Mouse (Mus musculus) neutrophil, adult 5-6 weeks (primary cell): ENCODE results near the gene Nr6a1. TPM values are rescaled to one million over a fixed set of nuclear protein-coding genes. Genes with fewer than 3 reads are reported as not detected.

Experiments used
- ATAC-seq: fragments of 151-379, 151-347 bp; 2 replicates; pipeline ENCODE4 v1.8.0; 2017; ENCODE audit warnings: mild to moderate bottlenecking, moderate TSS enrichment; ENCODE audit not compliant: insufficient number of reproducible peaks, poor library complexity, low FRiP score, severe bottlenecking; ENCODE audit errors: extremely low read depth
- total RNA-seq: library from RNA; stranded (forward); fragments of 200-1000 nt; gene quantifications from 2 replicates; pipeline ENCODE4 v1.2.3, GENCODE M21; 2017

Nr6a1 gene
- total RNA-seq, 1 experiment from 2014 or later: 1.6 TPM

DNA sequence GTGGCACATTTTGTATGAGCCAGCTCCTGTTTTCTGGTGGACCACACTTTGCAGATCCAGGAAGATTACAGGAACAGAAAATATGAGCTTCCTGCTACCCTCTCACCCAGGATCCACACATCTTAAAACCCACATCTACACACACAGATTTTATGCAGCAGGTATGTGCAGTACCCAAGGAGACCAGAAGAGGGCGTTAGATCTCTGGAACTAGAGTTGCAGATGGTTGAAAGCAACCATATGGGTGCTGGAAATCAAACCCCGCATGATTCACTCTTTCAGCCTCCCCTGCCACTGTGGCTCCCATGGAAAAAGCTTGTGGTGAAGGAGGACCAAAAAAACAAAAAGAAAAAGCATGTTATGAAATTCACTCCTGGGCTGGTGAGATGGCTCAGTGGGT is 11.6 kb upstream of the Nr6a1 start:
- no peak for ATAC-seq

- no peak for ATAC-seq
Observed at GRCm38 (mm10) chr2:38938007-38938406, 10.5 kb upstream of the Nr6a1 start.

GRCm38 (mm10) chr2:38937396-38937795 is 9.9 kb upstream of the Nr6a1 start:
- ATAC-seq: no peak

DNA sequence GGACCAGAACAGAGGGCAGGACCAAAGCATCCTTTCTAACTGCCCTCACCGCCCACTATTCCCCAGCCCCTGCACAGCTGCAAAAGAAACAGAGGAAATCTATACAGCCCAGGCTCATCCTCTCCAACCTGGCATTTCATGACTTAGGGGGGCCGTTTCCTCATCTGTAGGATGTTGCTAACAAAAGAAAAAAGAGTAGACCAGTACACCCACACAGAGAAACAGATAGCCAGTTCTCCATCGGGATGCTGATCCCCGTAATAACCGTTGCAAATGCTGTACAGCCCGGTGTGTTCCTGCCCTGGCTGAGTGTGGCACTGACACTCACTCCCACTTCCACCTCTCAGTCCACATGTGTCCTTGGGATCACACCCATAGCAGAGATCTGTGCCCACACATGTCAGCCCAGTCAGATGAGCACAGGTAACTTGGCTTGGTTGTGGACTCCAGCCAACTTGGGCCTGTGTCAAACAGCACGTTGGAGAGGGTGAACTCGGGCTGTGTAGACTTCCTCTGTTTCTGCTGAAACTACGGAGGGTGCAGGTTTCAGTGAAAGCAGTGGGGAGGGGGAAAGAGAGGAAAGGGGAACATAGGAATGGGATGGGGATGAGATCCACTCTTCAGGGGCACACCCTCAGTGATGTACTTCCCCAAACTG is 9.4 kb upstream of the Nr6a1 start:
- ATAC-seq: no peak

- ATAC-seq: no peak
Observed at GRCm38 (mm10) chr2:38934936-38935335, 7.4 kb upstream of the Nr6a1 start.

GRCm38 (mm10) chr2:38933931-38934330 is 6.4 kb upstream of the Nr6a1 start:
- no peak for ATAC-seq

DNA sequence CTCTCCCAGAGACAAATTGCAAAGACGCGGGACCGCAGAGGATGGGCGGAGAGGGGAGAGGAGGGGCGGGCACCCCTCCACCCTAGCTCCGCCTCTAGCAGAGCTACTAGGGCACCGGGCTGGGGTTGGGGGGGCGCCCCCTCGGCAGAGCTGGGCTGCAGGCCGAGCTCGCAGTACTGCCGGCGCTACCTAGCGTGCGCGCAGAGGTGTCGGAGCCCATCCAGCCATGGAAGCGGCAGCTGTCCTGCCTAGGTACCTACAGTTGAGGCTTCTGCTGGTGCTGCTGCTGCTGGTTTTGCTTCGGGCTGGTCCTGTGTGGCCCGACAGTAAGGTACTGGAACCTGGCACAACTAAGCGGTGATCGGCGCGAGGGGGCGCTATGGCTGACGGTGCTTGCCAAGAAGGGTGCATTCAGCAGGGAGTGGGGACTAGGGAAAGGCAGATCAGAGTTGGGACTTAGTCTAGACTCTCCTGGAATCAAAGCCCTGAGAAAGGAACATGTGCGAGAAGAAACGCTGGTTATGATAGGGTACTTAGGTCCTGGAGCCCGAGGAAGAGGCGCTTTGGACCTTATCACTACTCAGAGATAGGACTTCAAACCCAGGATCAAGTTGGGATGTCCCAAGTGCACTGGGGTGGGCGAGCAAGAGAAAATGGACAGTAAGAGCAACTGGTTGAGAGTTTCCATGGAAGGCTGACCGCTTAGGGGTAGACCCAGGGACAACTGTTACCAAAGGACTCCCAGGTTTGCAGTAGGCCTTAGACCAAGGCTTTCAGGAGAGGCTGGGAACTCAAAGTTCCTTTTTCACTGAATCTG is 4.6 kb upstream of the Nr6a1 start, which contains the start of gene Olfml2a:
Gene Olfml2a (plus strand): TSS at position 128 of the 817 bp plus-strand sequence.
- ATAC-seq: peak; percentile 60

DNA sequence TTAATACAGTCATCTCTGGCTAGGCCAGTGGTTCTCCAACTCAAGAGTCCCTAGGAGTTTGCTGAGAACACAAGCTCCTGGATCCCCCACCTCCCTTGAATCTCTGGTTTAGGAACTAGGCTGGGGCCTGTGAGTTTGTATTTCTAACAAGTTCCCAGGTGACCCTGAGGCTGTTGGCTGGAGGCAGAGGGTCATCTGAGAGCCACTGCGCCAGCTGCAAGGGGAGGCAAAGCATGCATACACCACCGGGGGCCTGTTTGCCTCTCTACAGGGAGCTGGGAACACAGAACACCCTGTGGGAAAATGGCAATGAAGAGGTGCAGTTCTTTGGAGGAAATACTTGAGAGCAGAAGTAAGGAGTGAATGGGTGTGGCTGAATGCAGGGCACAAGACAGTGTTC is 2.8 kb upstream of the Nr6a1 start:
- ATAC-seq: no peak

- peak; percentile 93 for ATAC-seq
Observed at GRCm38 (mm10) chr2:38926145-38926891, 1.2 kb downstream of the Nr6a1 start.

GRCm38 (mm10) chr2:38925171-38926080 is 2.1 kb downstream of the Nr6a1 start:
- ATAC-seq: no peak

GRCm38 (mm10) chr2:38924571-38924970 is 2.9 kb downstream of the Nr6a1 start:
- no peak for ATAC-seq

DNA sequence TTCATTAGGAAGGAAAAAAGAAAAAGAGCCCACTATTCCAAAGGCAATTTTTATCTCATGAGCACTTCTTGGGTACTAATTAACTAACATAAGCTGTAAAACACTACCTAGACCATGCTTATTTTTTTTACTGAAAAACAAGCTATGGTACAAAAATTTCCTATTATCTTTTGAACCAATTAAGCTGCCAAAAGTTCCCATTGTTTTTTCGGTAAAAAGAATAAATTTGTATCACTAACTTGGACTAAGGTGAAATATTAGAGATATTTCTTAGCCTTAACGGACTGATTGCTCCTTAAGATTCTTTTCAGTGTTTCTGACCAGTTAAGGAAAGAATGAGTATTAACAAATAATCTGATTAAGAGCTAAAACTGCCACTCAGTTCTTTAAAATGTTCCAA is 3.6 kb downstream of the Nr6a1 start:
- ATAC-seq: no peak

DNA sequence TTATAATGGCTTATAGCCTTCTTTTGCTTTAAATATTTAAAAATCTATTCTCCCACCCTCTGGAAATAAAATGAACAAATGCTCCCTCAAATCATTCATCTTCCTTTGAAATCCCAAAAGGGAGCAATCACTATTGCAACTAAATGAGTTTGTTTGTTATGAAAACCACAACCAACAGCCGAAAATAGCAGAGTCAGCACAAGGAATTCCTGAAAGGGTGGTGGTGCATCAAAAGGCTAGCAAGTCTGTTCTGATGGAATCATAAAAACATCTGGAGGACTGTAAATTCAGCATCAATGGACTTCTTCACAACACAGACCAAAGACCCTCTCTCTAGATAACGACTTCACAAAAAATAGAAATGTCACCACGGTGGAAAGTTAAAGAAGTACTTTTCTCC is 4.0 kb downstream of the Nr6a1 start:
- no peak for ATAC-seq

DNA sequence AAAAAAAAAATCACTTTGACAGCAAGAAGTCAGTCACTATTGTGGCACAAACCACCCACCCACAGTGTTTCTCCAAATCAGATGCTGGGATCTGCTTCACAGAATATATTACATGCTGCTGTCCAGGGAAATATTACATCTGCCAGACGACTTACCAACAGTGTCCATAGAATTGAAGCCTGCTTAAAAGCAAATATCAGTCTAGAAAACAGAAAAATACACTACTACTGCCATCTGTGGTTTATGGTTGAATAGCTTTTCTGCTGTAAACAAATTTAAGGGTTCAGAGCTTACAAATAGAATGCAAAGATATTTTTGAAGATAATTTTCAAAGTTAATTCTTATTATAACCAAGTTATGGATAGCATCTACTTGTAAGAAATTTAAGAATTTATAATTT is 6.1 kb downstream of the Nr6a1 start:
- no peak for ATAC-seq

DNA sequence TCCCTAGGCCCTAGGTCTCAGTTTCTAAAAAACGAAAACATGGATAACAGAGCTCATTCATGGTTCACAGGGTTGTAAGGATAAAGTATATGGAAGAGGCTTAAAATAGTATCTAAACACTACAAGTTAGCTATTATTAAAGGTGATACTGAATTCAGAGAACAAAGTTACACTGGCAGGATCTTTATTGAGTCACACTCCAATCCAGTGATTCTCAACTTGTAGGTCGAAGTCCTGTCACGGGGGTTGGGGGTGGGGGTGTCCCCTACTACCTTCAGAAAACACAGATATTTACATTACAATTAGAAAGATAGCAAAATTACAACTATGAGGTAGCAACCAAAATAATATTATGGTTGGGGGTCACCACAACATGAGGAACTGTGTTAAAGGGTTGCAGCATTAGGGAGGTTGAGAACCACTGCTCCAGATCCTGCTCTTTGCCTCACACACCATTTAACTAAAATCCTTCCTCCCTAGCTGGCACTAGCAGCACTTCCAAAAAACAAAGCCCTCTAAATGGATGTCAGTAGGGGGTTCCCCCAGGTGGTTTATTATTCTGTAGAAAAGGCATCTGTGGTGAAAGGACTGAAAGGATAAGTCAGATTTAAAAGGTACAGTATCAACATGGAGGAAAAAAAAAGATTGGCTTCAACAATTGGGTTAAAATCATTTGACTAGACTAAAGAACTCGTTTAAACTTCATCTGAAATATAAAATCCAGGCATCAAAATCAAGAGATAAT is 10.4 kb downstream of the Nr6a1 start:
- no peak for ATAC-seq

DNA sequence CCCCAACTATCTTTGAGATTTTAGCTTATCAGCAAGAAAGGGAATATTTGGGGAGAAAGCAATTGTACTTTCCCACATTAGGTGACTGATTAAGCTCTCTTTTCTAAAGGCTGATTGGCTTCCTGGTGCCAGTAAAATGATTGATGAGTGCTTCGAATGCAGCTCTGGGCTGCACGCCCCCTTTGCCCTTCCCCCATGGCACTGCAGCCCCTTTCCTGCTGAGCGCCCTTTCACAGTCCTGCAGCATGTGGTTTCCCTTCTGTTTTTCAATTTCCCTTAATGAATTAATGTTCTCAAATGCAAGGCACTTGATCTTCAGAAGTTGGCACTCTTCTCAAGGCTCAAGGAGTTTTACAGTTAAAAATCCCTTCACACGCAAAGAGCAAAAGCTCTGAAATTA is 12.5 kb downstream of the Nr6a1 start:
- ATAC-seq: no peak

GRCm38 (mm10) chr2:38914517-38914916 is 13.0 kb downstream of the Nr6a1 start:
- no peak for ATAC-seq

- no peak for ATAC-seq
Observed at GRCm38 (mm10) chr2:38908604-38909003, 18.9 kb downstream of the Nr6a1 start.
